Mouse (Mus musculus) midbrain, embryonic 16.5 days (tissue): Measurements from ENCODE around the gene Efna2. TPM values are rescaled to one million over a fixed set of nuclear protein-coding genes. Genes with fewer than 3 reads are reported as not detected.

Experiments used
- ATAC-seq: fragments of 200-750 bp; cut with Nextera tagmentation; 2 replicates; pipeline ENCODE4 v1.8.0; 2017; ENCODE audit warnings: moderate TSS enrichment
- H3K27ac ChIP-seq: fragments of 300-500 bp; sonication (generic); 2 replicates; pipeline ENCODE4 v1.5.1; 2014; ENCODE audit warnings: mild to moderate bottlenecking, low read length, mixed read lengths
- H3K27me3 ChIP-seq: fragments of 300-500 bp; sonication (generic); 2 replicates; pipeline ENCODE4 v1.6.1; 2014; ENCODE audit warnings: low read depth, low read length, mixed read lengths; ENCODE audit not compliant: control insufficient read depth, insufficient read depth
- H3K36me3 ChIP-seq: fragments of 300-500 bp; sonication (generic); 2 replicates; pipeline ENCODE4 v1.6.1; 2014; ENCODE audit warnings: mild to moderate bottlenecking, low read length, moderate library complexity, mixed read lengths; ENCODE audit not compliant: control insufficient read depth, insufficient read depth
- H3K4me1 ChIP-seq: fragments of 300-500 bp; sonication (generic); 2 replicates; pipeline ENCODE4 v1.6.1; 2014; ENCODE audit warnings: mild to moderate bottlenecking, low read length, mixed read lengths; ENCODE audit not compliant: control insufficient read depth, insufficient read depth
- H3K4me2 ChIP-seq: fragments of 300-500 bp; sonication (generic); 2 replicates; pipeline ENCODE4 v1.6.1; 2014; ENCODE audit warnings: mild to moderate bottlenecking, low read length, mixed read lengths
- H3K4me3 ChIP-seq: fragments of 300-500 bp; sonication (generic); 2 replicates; pipeline ENCODE4 v1.5.1; 2014; ENCODE audit warnings: low read depth, mild to moderate bottlenecking, low read length, moderate library complexity, mixed read lengths
- H3K9ac ChIP-seq: fragments of 300-500 bp; sonication (generic); 2 replicates; pipeline ENCODE4 v1.6.1; 2014; ENCODE audit warnings: low read depth, low read length, mixed read lengths
- H3K9me3 ChIP-seq: fragments of 300-500 bp; sonication (generic); replicated peaks from 2 replicates; pipeline ENCODE4 v1.6.1; 2014; ENCODE audit warnings: mild to moderate bottlenecking, low read length, mixed read lengths; ENCODE audit not compliant: control insufficient read depth, poor library complexity, severe bottlenecking
- WGBS: fragments of 180-500 bp; shearing (Covaris S2); extraction: QIAGEN DNeasy Blood & Tissue Kit; methylation state at CpG from one replicate; pipeline ENCODE4 v1.1.7; 2014; 5-methylcytosine and 5-hydroxymethylcytosine counted together
- polyA plus RNA-seq: library from polyadenylated mRNA; unstranded; fragments of >200 nt; fragmentation: Nextera tagmentation; extraction: Ambion mirVana; gene quantifications from 2 replicates; pipeline ENCODE4 v1.2.1, GENCODE M21; 2015

The Efna2 gene
- polyA plus RNA-seq: 37.3 and 43.3 TPM in 2 replicates

- ATAC-seq: peak; percentile 63
- Histone ChIP-seq H3K9me3 (no peaks in the 10 kb centered on the region), H3K36me3 (no peaks in the 10 kb centered on the region), H3K4me1 (peaks cover 18% of the 10 kb centered on the region), H3K9ac (peak within 1 kb of the TSS; percentile 94), H3K27me3 (no peaks in the 10 kb centered on the region), H3K4me2 (peak within 1 kb of the TSS; percentile 86), H3K27ac (peak within 1 kb of the TSS; percentile 84), H3K4me3 (peak within 1 kb of the TSS; percentile 87)
- 2% methylated on average over 44 of the region's 106 CpGs for WGBS
Observed at GRCm38 (mm10) chr10:80179068-80180051, at the start of gene Efna2. Gene Efna2, plus strand, starts transcription at chr10:80179482.

GRCm38 (mm10) chr10:80129846-80130245 lies 49.4 kb upstream of the Efna2 start:
- 92% methylated on average over 9 of the region's 9 CpGs for WGBS
- no peak for ATAC-seq
- Histone ChIP-seq H3K27ac (no peak overlapping the region), H3K9me3 (no peaks in the 10 kb centered on the region), H3K27me3 (no peaks in the 10 kb centered on the region), H3K9ac (no peak overlapping the region), H3K36me3 (peaks cover 46% of the 10 kb centered on the region), H3K4me2 (no peak overlapping the region), H3K4me1 (no peaks in the 10 kb centered on the region), H3K4me3 (no peak overlapping the region)

GRCm38 (mm10) chr10:80130403-80131031 lies 48.8 kb upstream of the Efna2 start:
- Histone ChIP-seq H3K4me3 (no peak overlapping the region), H3K4me2 (no peak overlapping the region), H3K9me3 (no peaks in the 10 kb centered on the region), H3K27ac (no peak overlapping the region), H3K27me3 (no peaks in the 10 kb centered on the region), H3K9ac (no peak overlapping the region), H3K4me1 (no peaks in the 10 kb centered on the region), H3K36me3 (peaks cover 49% of the 10 kb centered on the region)
- no peak; the same call in 1 of the 2 replicates for ATAC-seq
- WGBS: 89% methylated on average over 18 of the region's 18 CpGs

DNA sequence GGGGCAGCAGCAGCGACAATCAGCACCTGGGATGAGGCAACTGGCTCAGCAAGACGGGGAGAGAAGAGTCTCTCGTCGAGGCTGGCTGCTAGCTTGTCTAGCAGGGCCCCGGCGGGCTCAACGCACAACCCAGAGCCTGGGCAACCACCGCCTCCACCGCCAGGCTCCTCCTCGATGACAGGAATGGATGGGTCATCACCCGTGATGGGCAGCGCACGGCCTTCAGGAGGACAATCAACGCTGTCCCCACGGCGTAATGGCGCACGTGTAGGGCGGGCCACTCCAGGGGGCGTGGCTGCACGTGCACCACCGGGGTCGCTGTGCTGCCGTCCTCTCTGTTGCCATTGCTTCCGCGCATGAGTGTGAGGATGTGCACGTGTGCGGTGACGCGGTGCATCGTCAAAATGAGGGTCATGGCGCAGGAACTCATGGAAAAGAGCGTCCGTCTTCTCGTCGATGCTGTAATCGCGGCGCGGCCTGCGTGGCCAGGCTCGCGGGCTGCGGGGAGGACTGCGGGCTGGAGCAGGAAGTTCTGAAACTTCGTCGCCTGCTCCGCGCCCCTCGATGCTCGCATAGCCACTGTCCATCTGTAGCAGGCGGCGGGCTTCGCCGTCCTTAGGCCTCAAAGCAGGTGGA lies 47.8 kb upstream of the Efna2 start:
- H3K4me1 ChIP-seq: peaks cover 6% of the 10 kb centered on the region
- H3K27me3 ChIP-seq: no peaks in the 10 kb centered on the region
- H3K9ac ChIP-seq: peak overlapping the region; percentile 22; the same call in 1 of the 2 replicates
- 0 out of 2 replicates have a peak overlapping the region, but pooled peaks have one; percentile 1 for H3K27ac ChIP-seq
- H3K36me3 ChIP-seq: peaks cover 50% of the 10 kb centered on the region
- H3K4me3 ChIP-seq: no peak overlapping the region
- H3K9me3 ChIP-seq: no peaks in the 10 kb centered on the region
- WGBS: 14% methylated on average over 55 of the region's 55 CpGs
- peak; percentile 66 for ATAC-seq
- peak overlapping the region; percentile 13 for H3K4me2 ChIP-seq

DNA sequence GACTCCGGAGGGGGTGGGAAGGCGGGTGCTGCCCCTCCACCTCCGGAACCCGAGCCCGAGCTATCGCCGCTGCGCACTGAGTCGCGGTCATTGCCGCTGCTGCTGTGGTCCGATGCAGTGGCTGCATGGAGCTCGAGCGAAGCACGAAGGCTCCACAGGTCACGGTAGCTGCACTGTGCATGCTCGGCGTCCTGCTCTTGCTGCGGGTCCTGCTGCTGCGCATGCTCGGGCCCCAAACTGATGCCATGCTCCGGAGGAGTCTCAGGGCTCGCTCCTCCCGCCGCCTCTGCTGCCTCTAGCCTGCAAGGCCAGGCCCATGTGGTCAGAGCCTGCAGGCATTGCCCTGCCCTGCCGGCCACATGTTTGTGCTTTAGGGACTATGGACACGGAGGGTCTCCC lies 47.3 kb upstream of the Efna2 start:
- H3K9ac ChIP-seq: peak overlapping the region; percentile 22; the same call in 1 of the 2 replicates
- no peaks in the 10 kb centered on the region for H3K9me3 ChIP-seq
- ATAC-seq: peak; percentile 29; the same call in 1 of the 2 replicates
- 22% methylated on average over 27 of the region's 27 CpGs for WGBS
- H3K4me1 ChIP-seq: peaks cover 11% of the 10 kb centered on the region
- H3K27me3 ChIP-seq: no peaks in the 10 kb centered on the region
- H3K4me2 ChIP-seq: peak overlapping the region; percentile 13
- no peak overlapping the region for H3K27ac ChIP-seq
- no peak overlapping the region for H3K4me3 ChIP-seq
- peaks cover 51% of the 10 kb centered on the region for H3K36me3 ChIP-seq

GRCm38 (mm10) chr10:80133226-80133849 lies 45.9 kb upstream of the Efna2 start:
- WGBS: 63% methylated on average over 8 of the region's 8 CpGs
- Histone ChIP-seq H3K36me3 (peaks cover 45% of the 10 kb centered on the region), H3K4me2 (no peak overlapping the region), H3K9me3 (no peaks in the 10 kb centered on the region), H3K27me3 (no peaks in the 10 kb centered on the region), H3K9ac (0 out of 2 replicates have a peak overlapping the region, but pooled peaks have one; percentile 25), H3K4me1 (peaks cover 17% of the 10 kb centered on the region), H3K27ac (no peak overlapping the region), H3K4me3 (no peak overlapping the region)
- no peak for ATAC-seq

- no peak for ATAC-seq
Observed at GRCm38 (mm10) chr10:80134421-80134820, 44.9 kb upstream of the Efna2 start.

GRCm38 (mm10) chr10:80135161-80135560 lies 44.1 kb upstream of the Efna2 start:
- ATAC-seq: no peak
- Histone ChIP-seq H3K27ac (no peak overlapping the region), H3K4me3 (no peak overlapping the region), H3K9ac (no peak overlapping the region), H3K27me3 (no peaks in the 10 kb centered on the region), H3K4me1 (peaks cover 17% of the 10 kb centered on the region), H3K9me3 (no peaks in the 10 kb centered on the region), H3K36me3 (peaks cover 37% of the 10 kb centered on the region), H3K4me2 (no peak overlapping the region)
- WGBS: 90% methylated on average over 10 of the region's 10 CpGs

More at GRCm38 (mm10) chr10:80134421-80134820, 44.9 kb upstream of the Efna2 start:
- no peaks in the 10 kb centered on the region for H3K9me3 ChIP-seq
- no peaks in the 10 kb centered on the region for H3K27me3 ChIP-seq
- H3K4me1 ChIP-seq: peaks cover 17% of the 10 kb centered on the region
- no peak overlapping the region for H3K9ac ChIP-seq
- H3K4me2 ChIP-seq: no peak overlapping the region
- WGBS: 90% methylated on average over 9 of the region's 9 CpGs
- H3K27ac ChIP-seq: no peak overlapping the region
- H3K36me3 ChIP-seq: peaks cover 40% of the 10 kb centered on the region
- H3K4me3 ChIP-seq: no peak overlapping the region
